Mouse (Mus musculus): Measurements from ENCODE around the gene Zfp748. TPM values are rescaled to one million over a fixed set of nuclear protein-coding genes. Genes with fewer than 3 reads are reported as not detected.
A peak's percentile ranks its signal among the peaks of the same experiment; 100 is the strongest.

Gene Zfp748
- polyA plus RNA-seq (2015; fragmentation: Nextera tagmentation; extraction: Ambion mirVana) = 11.5 and 11.7 TPM in 2 replicates

- no peaks in the 10 kb centered on the region for H3K36me3 ChIP-seq
- H3K27ac ChIP-seq = peak within 1 kb of the TSS; percentile 90
- peak within 1 kb of the TSS; percentile 58 for H3K4me2 ChIP-seq (replicated peaks)
- peaks cover 6% of the 10 kb centered on the region for H3K4me1 ChIP-seq (replicated peaks)
- 80% methylated on average over 4 of the region's 4 CpGs for WGBS
- H3K9ac ChIP-seq = peak within 1 kb of the TSS; percentile 89
- ATAC-seq = no peak
- peak within 1 kb of the TSS; percentile 83 for H3K4me3 ChIP-seq (replicated peaks)
- H3K9me3 ChIP-seq = no peaks in the 10 kb centered on the region
- H3K27me3 ChIP-seq (replicated peaks) = no peaks in the 10 kb centered on the region
Observed at GRCm38 (mm10) chr13:67553730-67554129, at the start of gene Zfp748. TSS of gene Zfp748 (minus strand) at chr13:67553830.

- Histone ChIP-seq H3K27ac (no peak overlapping the region), H3K4me1 (replicated peaks) (no peaks in the 10 kb centered on the region), H3K27me3 (replicated peaks) (no peaks in the 10 kb centered on the region), H3K4me3 (replicated peaks) (no peak overlapping the region), H3K36me3 (no peaks in the 10 kb centered on the region), H3K9me3 (no peaks in the 10 kb centered on the region), H3K9ac (no peak overlapping the region), H3K4me2 (replicated peaks) (no peak overlapping the region)
- ATAC-seq = no peak
- 77% methylated on average over 5 of the region's 5 CpGs for WGBS
Observed at GRCm38 (mm10) chr13:67572591-67573189, 19.1 kb upstream of the Zfp748 start.

GRCm38 (mm10) chr13:67552505-67553346, 904 bp downstream of the Zfp748 start:
- peak overlapping the region; percentile 90 for H3K27ac ChIP-seq
- peak overlapping the region; percentile 58 for H3K4me2 ChIP-seq (replicated peaks)
- H3K9me3 ChIP-seq = no peaks in the 10 kb centered on the region
- under 1% methylated on average over 44 of the region's 44 CpGs for WGBS
- peaks cover 6% of the 10 kb centered on the region for H3K4me1 ChIP-seq (replicated peaks)
- peak; percentile 99 for ATAC-seq
- H3K9ac ChIP-seq = peak overlapping the region; percentile 89
- H3K27me3 ChIP-seq (replicated peaks) = no peaks in the 10 kb centered on the region
- no peaks in the 10 kb centered on the region for H3K36me3 ChIP-seq
- H3K4me3 ChIP-seq (replicated peaks) = peak overlapping the region; percentile 83

- Histone ChIP-seq H3K9ac (no peak overlapping the region), H3K36me3 (peaks cover 20% of the 10 kb centered on the region), H3K27me3 (replicated peaks) (no peaks in the 10 kb centered on the region), H3K27ac (no peak overlapping the region), H3K9me3 (no peaks in the 10 kb centered on the region), H3K4me3 (replicated peaks) (no peak overlapping the region), H3K4me1 (replicated peaks) (no peaks in the 10 kb centered on the region), H3K4me2 (replicated peaks) (no peak overlapping the region)
- ATAC-seq = no peak
- WGBS = 88% methylated on average over 1 of the region's 1 CpGs
Observed at GRCm38 (mm10) chr13:67545941-67546340, 7.7 kb downstream of the Zfp748 start.

DNA sequence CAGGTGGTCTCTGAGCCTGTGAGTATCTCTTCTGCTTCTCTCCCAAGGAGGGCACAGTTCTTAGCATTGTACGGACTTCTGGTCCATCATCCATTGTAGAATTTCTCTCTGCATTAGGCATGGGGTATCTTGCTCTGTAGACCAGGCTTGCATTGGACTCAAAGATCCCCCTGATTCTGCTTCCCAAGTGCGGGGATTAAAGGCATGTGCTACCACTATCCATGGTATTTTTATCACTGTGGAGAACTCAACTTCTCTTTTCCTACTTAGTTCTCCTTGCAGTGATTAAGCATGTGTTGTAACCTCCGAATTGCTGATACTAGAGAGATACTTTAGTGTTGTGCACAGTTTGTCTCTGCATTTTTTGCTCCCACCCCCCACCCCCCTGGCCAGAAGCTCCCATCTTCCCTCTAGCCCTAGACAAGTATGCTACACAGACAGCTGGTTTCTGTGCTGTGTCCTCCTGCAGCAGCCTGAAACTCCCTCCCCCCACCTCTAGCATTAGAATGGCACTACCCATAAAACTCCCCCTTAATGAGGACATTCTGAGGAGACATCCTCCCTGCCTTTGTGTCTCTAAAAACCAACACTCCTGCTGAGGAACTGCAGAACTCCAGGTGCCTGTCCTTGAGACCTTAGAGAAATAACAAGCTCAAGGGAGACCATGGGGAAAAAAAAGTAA, 26.4 kb downstream of the Zfp748 start:
- no peak overlapping the region for H3K27ac ChIP-seq
- H3K36me3 ChIP-seq = no peaks in the 10 kb centered on the region
- no peak overlapping the region for H3K4me3 ChIP-seq (replicated peaks)
- peaks cover 4% of the 10 kb centered on the region; the same call in 1 of the 2 replicates for H3K4me1 ChIP-seq (replicated peaks)
- WGBS = 57% methylated on average over 3 of the region's 3 CpGs
- no peaks in the 10 kb centered on the region for H3K27me3 ChIP-seq (replicated peaks)
- no peak overlapping the region for H3K4me2 ChIP-seq (replicated peaks)
- no peak overlapping the region for H3K9ac ChIP-seq
- H3K9me3 ChIP-seq = no peaks in the 10 kb centered on the region
- ATAC-seq = no peak

GRCm38 (mm10) chr13:67525753-67526410, 27.7 kb downstream of the Zfp748 start, which contains the start of the genes Gm26965 and Zfp87:
TSS of gene Gm26965 (minus strand) at chr13:67526151.
TSS of gene Zfp87 (minus strand) at chr13:67526177.
- ATAC-seq = peak; percentile 100
- Histone ChIP-seq H3K27ac (peak within 1 kb of the TSS; percentile 68), H3K27me3 (replicated peaks) (no peaks in the 10 kb centered on the region), H3K4me3 (replicated peaks) (peak within 1 kb of the TSS; percentile 78), H3K4me1 (replicated peaks) (peaks cover 4% of the 10 kb centered on the region; the same call in 1 of the 2 replicates), H3K36me3 (0 out of 2 replicates have a peak, but pooled peaks cover under 1% of the 10 kb centered on the region), H3K9me3 (no peaks in the 10 kb centered on the region), H3K4me2 (replicated peaks) (peak within 1 kb of the TSS; percentile 80), H3K9ac (peak within 1 kb of the TSS; percentile 73)
- under 1% methylated on average over 27 of the region's 27 CpGs for WGBS

DNA sequence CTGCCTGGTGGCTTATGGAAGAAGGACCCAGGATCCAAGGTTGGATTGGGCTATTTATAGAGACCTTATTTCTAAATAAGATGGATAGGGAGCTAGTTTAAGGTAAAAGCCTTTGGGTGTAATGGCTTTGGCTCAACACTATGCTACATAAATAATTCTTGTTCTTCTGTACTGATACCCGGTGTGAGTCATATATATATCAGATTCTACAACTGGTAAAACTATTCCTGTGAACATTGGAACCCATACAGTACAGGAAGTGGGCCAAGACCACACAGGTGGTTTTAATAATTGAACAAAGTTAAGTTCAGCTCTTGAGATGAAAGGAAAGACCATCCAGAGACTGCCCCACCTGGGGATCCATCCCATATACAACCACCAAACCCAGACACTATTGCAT, 52.7 kb downstream of the Zfp748 start:
- Histone ChIP-seq H3K9ac (no peak overlapping the region), H3K27me3 (replicated peaks) (no peaks in the 10 kb centered on the region), H3K27ac (no peak overlapping the region), H3K9me3 (no peaks in the 10 kb centered on the region), H3K4me2 (replicated peaks) (no peak overlapping the region), H3K36me3 (no peaks in the 10 kb centered on the region), H3K4me1 (replicated peaks) (0 out of 2 replicates have a peak, but pooled peaks cover 4% of the 10 kb centered on the region), H3K4me3 (replicated peaks) (no peak overlapping the region)
- no peak; the same call in 1 of the 2 replicates for ATAC-seq
- WGBS = 78% methylated on average over 1 of the region's 1 CpGs

DNA sequence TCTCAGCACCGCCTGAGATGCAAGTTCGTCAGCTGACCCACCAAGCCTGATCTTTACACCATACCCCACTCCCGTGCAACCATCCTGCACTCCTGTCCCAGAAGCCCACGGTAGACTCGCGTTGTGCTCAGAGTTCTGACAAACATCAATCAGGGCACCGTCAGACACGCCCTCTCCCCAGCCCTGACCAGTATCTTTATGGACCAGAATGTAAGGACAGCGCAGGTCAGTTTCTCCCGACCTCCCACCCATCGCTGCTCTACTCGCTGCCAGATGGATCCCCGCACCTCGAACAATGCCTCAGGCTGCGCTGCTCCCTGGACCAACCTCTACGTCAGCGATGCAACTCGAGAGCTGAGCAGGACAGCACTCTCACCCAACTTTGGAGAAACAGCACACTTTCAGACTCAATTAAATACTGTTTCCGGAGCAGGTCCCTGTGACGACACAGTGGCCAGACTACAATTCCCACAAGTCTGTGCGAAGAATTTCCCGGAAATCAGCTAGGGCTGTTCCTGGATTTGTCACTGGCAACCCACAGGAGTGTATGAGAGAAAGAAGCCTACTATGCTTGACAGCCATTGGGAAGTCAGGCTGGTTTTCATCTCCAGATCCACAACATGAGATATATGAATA, 53.4 kb downstream of the Zfp748 start, which contains the start of gene Zfp58:
TSS of gene Zfp58 (minus strand) at position 472 of the 636 bp plus-strand sequence.
- H3K36me3 ChIP-seq = 0 out of 2 replicates have a peak, but pooled peaks cover under 1% of the 10 kb centered on the region
- H3K9me3 ChIP-seq = no peaks in the 10 kb centered on the region
- ATAC-seq = peak; percentile 98
- H3K9ac ChIP-seq = peak within 1 kb of the TSS; percentile 61
- under 1% methylated on average over 22 of the region's 22 CpGs for WGBS
- peak within 1 kb of the TSS; percentile 66; the same call in 1 of the 2 replicates for H3K27ac ChIP-seq
- H3K4me3 ChIP-seq (replicated peaks) = peak within 1 kb of the TSS; percentile 68
- H3K4me2 ChIP-seq (replicated peaks) = peak within 1 kb of the TSS; percentile 64
- H3K27me3 ChIP-seq (replicated peaks) = no peaks in the 10 kb centered on the region
- 0 out of 2 replicates have a peak, but pooled peaks cover 4% of the 10 kb centered on the region for H3K4me1 ChIP-seq (replicated peaks)

DNA sequence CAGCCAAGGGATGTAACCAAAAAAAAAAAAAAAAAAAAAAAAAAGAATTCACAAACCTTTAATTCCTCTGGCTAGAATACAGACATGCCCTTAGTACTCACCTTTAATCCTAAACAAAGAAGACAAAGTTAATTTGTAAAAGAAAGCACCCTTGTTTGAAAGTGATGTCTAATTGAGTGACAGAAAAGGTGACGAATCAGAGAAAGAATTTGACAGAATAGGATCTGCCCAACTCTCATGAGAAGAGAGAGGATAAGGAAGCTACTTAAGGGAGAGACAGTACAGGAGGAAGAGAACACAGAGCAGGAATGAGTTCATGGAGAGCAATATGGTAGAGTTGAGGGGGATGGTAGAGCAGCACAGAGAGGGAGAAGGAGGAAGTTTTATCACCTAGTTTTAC, 58.0 kb downstream of the Zfp748 start:
- Histone ChIP-seq H3K9me3 (no peaks in the 10 kb centered on the region), H3K4me1 (replicated peaks) (0 out of 2 replicates have a peak, but pooled peaks cover 4% of the 10 kb centered on the region), H3K27ac (no peak overlapping the region), H3K9ac (no peak overlapping the region), H3K4me3 (replicated peaks) (no peak overlapping the region), H3K27me3 (replicated peaks) (no peaks in the 10 kb centered on the region), H3K36me3 (peaks cover 24% of the 10 kb centered on the region), H3K4me2 (replicated peaks) (no peak overlapping the region)
- 91% methylated on average over 1 of the region's 1 CpGs for WGBS
- no peak for ATAC-seq

All from intestine, embryonic 15.5 days (tissue).